Mouse (Mus musculus) fat pad, adult 2 months (tissue): ENCODE measurements around the gene Ankrd39.

Experiments used
- DNase-seq: peaks from one replicate; pipeline ENCODE4 v3.0.0-alpha.2; 2011; ENCODE audit warnings: low read depth, low spot score; ENCODE audit errors: extremely low read depth

The Ankrd39 gene

DNA sequence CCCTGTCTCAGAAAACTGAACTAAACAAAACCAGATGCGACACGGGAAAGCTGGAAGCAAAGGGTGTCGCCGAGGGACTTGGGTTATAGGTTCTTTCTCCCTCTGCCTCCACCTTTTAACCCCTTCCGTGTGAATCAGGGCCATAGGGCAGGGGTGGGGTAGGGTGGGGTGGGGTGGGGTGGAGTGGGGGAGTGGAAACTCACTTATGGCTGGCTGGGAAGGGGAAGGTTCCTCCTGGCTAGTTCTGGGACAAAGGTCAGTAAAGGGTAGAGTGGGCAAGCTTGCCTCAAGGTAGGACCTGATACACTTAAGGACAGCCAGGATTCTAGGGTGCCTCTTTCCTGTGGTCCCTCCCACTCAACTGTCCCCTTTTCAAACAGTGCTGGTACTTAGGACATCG is 53.9 kb downstream of the Ankrd39 start:
- DNase-seq, result no peak

DNA sequence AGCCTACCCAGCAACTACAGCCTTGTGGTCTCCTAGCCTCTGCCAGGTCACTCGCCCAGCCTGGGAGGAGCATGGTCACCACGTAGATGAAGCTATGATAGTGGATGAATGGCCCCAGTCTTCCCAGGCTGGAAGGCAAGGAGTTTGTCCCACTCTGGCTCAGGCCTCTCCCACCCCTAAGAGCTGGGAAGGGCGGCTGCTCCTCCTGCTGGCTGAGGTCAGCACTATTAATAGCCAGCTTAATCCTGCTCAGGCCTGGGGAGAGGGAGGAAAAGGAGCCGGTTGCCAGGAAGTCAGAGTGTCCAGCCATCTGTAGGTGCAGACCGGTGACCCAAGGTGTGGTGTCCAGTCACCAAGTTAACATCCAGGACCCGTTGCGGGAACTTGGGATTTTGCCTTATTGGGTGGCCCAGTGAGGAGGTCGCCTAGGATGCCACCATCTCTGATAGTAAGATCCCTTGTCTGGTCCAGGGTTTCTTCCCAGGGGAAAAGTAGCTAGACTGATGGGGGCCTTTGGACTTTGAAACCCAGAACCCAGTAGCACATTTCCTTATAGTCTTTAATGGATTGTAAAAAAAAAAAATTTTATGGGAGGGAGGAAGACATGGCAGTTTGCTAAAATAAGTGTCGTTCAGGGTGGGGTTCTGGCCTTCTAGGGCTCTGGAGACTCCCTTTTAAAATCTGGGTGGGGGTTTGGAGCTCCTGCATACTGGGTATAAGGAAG is 54.7 kb downstream of the Ankrd39 start:
- no peak for DNase-seq

- DNase-seq, result no peak
These were observed 57.6 kb downstream of the Ankrd39 start for GRCm38 (mm10) chr1:36489661-36490060.
